Mouse (Mus musculus) gastrocnemius, postnatal 14 days (tissue): Measurements from ENCODE around the gene Plce1. TPM values are rescaled to one million over a fixed set of nuclear protein-coding genes. Genes with fewer than 3 reads are reported as not detected.
"Not testable (repeated sequence)": the region's sequence is repeated elsewhere in the genome, so short reads cannot be mapped to it uniquely, and the experiment has no call there.

ENCODE experiments used
- DNase-seq: peaks from one replicate; pipeline ENCODE4 v3.0.0; 2021; ENCODE audit warnings: mixed read lengths
- intact Hi-C: fragments of 180-260 bp; cut with DNase I; formaldehyde crosslinking; loops from one replicate; pipeline ENCODE4 v1.15.1; 2025; ENCODE audit warnings: low total_unique reads
- total RNA-seq, 2 experiments: library from RNA; stranded (reverse); gene quantifications; 2 replicates each; pipeline ENCODE4 v1.2.3; 2021

The Plce1 gene
- total RNA-seq, 2 experiments from 2014 or later, result 9.6 to 11.0 TPM

DNA sequence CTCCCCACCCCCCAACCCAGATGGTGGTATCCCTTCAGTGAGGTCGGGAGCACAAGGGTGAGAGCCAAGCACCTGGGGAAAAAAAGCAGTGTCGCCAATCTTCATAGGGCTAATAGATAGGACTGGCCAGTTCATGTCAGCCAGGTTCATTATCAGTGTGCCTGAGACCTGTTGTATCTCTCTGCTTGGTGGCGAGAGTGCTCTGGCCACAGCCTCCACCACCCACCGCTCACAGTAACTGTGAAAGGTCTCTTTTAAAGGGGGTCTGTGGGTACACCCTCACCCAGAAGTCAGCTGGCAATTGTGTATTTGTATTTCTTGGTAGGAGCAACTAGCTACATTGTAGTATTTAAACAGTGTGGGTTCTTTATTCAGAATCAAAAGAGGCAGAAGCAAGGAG lies 6.6 kb downstream of the Plce1 start:
- intact Hi-C loops, result no loop called here

DNA sequence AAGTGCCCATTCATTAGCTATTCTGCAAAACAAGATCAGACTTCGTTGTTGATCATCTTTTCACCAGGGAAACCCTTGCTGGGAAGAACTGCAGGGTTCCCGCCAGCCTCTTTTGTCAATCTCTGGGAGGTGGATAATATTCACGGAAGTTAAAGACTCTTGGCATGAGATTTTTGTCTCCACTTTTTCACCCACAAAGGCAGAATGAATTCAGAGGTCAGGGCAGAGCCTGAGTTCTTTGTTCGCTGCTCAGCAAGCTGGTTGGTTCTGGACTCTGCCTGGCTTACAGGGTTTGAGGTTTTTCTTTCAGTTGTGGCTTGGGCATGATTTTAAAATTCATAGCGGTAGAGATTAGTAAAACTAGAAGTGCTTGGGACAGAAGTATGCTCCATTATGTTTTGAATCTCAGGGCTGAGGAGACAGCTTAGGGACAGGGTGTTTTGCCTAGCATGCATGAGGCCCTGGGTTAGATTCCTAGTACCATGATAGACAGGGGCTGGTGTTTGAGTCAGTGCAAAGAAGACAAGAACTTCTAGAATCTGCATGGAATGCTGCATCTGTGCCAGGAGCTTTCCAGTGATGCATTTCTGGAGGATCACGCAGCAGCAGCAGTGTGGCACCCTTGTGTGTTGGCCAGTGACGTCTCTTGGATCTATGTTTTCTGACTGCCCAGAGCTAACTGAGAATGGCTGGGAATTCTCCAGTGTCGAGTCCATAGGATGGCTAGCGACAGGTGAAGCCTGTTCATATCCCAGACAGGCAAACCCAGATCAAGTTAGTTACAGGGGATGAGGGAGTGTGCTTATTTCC lies 7.4 kb downstream of the Plce1 start:
- no peak for DNase-seq
- intact Hi-C loops, result no loop called here

More for the DNA sequence above, 6.6 kb downstream of the Plce1 start:
- no peak for DNase-seq

DNA sequence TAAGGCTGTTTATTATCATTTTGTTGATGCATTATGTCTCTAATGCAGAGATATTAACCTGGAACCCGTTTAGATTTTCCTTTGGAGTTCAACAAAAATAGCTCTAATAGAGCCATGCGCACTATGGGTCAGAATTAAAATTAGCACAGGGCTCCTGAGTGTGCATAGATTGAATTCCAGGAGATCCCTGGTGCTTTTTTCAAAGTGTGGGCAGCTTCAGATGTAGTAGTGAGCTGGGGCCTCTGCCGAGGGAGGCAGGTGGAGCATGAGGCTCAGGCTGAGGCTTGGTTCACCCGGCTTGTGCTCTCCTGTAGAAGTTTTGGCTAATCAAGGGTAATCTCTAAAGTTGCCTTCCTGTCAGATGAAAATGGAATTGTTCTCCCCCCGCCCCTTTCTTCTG lies 17.3 kb downstream of the Plce1 start:
- intact Hi-C loops, result no loop called here
- DNase-seq, result no peak

DNA sequence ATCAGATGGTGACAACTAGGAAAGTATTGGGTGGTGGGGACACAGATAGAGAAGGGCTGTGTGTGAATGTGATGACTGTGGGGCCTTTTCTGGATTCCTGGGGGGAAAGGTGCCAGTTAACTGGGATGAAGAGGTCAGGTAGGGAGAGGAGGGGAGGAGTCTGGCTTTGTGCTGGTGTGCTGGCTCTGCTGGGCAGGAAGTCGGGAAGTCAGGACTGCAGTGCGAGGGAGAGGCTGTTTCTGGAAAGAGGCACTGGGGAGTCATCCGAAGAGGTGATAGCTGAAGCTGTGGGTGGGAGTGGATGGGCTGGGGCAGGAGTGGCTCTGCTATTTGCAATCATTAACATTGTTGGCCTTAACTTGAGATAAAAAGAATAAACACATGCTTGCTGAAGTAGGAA lies 23.7 kb downstream of the Plce1 start:
- intact Hi-C loops, result no loop called here
- no peak for DNase-seq

DNA sequence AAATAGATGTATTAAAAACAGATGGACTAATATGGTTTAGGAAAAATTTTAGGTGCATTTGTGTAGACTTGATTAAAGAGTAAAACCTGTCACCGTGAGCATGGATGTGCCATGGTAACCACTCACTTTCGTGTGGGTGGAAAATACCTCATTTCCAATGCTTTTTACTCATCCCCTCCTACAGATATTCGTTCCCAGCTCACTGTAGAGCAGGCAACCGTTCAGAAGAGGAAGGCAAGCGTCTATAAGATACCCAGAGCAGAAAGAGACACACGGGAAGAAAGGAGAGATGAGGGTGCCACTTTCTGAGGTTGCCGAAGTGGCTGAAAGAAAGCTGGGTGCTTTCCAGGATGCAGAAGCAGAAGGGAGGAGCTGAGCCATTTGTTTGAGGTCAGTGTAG lies 25.2 kb downstream of the Plce1 start:
- intact Hi-C loops, result no loop called here
- no peak for DNase-seq

DNA sequence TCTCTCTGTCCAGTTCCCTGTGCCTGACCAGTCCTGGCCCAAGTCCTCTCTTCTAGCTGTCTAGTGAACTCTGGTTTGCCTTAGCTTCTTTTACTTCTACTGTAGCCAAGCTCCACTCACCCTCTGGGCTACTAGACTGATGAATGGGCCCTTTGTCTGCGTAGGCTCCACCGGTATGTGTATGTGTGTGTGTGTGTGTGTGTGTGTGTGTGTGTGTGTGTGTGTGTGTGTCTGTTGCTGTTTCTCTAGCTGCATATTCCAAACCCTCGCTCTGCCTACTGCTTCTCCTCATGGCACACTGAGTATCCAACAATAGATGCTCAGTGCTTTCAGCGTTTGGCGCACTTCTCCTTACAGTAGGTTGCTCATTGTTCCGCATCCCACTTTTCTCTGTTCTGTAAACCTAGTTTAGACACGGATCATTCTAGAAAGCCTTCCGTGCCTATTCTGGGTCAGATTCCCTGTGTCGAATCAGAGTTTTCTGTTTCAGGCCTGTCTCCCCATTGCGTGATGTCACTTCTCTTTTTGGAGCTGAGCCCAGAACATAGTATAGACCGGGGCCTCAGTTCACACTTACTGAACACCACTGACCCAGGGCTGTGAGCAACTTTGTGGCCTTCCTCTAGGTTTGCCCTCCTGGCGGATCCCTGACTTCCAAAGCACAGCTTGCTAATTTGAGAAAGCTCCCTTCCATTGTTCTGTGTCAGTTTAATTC lies 26.5 kb downstream of the Plce1 start:
- intact Hi-C loops, result no loop called here
- DNase-seq, result no peak

DNA sequence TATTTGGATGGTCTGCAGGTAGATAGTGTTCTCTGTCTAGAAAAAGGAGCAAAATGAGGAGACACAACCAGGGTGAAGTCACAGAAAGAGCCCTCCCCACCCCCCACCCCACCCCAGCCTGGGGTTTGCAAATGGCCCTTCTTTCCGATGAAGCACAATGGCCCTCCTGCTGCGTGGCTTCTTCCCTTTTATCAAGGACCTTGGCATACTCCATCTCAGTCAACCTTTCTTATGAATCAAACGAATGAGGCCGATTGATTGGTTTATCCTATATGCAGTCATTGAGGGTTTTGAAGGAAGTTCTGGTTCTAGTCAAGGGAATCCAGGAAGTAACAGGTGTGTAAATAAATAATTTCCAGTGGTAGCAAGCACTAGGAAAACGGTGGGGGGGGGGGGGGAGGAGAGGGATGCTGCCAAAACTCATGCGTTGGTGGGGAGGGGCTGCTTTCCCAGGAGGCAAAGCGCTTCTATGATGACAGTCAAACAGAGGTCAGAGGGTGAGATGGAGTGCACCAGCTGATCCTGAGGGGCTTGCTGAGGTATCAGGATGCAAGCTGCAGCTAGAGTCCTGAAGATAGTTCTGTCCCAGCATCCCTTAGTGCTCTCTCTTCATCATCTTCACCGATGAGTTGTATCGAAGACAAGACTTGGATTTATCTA lies 27.2 kb downstream of the Plce1 start:
- intact Hi-C loops, result no loop called here
- DNase-seq, result no peak

DNA sequence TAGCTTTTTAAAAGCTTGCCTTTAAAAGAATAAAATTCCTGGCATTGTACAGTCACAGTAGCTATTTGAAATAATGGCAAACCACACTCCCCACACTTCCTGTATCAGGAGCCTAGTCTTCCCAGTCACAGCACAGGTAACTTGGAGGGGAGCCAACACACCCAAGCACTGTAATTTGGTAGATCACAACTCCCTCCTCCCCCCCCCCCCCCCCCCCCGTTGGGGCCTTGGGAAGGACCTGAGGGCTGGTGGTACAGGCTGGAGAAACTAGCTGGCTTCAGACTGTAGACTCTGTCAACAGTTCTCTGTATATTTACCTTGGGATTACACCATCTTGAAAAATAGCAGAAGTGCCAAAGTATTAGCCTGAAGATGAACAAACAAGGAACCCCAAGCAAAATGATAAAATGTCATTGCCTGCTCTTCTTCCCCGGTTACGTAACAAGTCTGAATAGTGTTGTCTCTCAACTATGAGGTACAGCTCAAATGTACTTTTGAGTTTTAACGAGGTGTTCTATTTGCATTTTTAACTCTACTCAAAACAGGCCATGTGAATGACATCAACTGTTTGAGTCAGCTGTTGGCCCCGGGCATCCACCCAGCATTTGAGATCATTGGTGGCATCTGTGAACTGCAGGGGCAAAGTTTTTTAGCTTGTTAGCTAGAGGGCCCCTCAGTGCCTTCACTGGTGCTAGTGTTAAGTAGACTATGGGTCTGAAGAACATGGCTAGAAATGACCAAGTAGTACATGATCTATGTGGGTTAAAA lies 33.7 kb downstream of the Plce1 start:
- intact Hi-C loops, result no loop called here
- DNase-seq, result peak; percentile 17

DNA sequence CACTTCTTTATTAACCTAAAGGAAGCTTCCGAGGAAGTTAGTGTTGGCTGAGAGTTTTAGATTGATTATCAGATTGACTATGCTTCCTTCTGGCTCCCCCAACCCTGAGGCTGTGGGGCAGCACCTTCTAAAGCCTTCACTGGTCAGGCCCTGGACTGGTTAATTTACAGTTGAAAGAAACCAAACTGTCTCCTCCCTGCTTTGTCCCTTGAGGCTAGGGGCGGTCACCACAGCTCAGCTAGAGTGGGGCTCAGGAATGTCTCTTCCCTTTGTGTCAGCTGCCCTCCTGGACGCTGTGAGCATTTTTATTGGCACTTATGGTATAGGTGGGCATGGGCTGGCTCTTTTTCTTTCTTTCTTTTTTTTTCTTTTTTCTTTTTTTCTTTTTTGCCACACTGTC lies 45.9 kb downstream of the Plce1 start:
- intact Hi-C loops, result no loop called here

DNA sequence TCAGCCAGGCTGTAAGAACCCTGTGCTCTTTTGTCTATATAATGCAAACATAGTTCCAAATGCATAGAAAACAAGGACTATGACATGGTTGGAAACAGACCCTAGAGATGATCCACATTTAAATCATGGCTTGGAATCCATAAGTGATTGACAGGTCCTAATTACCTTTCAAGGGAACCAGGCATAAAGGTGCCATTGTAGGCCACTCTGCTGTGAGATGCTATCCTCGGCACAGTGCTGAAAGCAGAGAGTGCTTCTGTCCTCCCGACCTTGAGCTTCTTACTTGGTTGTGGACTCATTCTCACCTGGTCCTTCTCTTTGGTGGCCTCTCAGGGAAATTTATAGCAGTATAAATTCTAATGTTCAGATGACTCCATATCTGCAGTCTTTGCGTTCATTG lies 46.6 kb downstream of the Plce1 start:
- DNase-seq, result no peak
- intact Hi-C loops, result no loop called here

More for the DNA sequence above, 45.9 kb downstream of the Plce1 start:
- DNase-seq, result no peak

DNA sequence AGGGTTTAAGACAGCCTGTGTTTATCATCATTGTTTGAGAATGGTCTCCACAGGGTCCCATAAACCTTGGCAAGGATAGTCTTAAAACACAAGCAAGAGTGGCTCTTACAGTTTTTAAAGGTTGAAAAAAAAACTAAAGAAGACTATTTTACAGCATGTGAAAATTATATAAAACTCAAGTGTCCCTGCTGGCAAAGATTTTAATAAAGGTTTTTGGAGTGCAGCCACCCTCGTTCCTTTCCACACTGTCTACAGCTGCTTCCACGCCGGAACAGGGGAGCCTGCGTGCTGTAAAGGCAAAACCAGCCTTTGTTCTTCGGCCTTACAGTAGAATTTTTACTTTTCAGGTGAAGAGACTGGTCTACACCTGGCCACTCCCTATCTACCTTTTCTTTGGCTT lies 52.3 kb downstream of the Plce1 start:
- intact Hi-C loops, result no loop called here
- DNase-seq, result no peak

DNA sequence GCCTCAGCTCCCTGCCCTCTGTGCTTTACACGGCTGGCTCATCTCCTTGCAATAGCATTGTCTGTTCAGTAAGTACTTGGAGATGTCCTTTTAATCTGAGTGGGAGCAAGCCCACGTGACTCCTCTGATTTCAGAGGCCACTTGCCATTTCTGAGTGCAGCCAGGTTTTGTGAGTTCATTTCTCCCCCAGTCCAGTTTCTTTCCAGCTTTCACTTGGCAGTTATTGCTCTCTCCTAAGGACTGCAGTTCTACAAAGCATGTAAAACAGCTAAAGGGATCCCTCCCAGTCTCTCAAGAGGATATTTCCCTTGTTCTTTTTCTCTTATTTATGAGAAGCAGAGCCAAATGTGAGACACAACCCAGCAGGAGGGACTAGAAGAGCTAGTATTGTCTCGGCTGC lies 58.4 kb downstream of the Plce1 start:
- no peak for DNase-seq

DNA sequence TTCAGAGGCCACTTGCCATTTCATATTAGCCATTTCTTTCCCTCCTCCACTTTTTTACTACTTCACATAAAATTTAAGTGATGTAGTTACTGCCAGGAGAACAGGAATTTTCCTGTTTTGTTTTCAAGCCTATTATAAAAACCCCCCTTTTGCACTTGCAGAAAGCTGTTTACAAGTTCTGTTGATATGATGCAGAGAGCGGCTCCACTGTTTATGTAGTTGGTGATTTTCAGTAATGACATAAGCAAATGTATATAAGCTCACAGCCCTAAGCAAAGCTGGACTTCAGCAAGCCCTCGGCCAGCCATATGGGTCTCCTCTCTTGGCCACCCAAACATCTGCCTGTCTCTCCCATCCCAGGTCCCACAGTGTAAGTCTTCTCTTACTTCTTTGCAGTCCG lies 59.6 kb downstream of the Plce1 start:
- no peak for DNase-seq
- intact Hi-C loops, result no loop called here

More for the DNA sequence above, 58.4 kb downstream of the Plce1 start:
- intact Hi-C loops, result no loop called here

DNA sequence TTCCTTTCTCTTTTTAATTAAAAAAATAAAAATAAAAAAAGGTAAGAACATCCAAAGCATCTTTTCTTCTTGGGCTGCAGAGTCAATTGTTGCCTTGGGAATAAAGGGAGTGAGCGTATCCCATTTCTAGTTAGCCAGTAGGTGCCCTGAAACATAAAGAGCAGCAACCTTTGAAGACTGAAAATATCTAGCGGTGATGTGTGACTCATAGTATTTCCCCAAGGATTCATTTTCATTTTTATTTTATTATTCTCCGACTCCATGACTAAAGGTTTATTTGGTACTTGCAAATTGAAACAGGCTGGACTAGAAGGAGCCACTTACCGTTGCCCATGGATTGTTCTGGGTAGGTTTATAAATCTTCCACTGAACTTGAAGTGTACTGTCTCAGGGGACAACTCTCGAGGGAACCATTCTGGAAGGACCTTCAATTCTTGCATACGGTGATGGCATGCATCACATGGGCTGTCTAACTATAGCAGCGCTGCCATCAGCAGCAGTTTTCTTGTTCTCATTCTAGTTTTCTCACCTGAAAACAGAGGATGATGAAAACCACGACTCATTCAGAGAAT lies 68.7 kb downstream of the Plce1 start:
- no peak for DNase-seq
- intact Hi-C loops, result no loop called here

DNA sequence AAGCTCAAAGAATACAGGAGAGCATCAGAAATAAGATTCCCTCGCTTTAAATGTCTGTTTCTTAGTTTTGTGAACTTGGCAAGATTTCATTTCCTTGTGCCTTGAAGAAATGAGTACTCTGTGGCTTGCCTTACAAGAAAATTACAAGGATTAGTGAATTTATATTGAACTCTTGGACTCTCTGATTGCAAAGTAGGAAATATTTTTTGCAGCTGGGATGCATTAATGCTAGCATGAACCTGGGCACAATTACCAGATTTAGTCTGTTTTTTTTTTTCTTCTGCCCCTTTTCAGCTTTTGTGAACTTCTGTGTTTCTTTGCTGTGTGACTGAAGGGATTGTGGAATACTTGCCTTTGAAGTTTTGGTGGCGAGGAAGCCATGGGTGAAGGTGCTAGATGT lies 72.6 kb downstream of the Plce1 start:
- intact Hi-C loops, result no loop called here
- no peak for DNase-seq

DNA sequence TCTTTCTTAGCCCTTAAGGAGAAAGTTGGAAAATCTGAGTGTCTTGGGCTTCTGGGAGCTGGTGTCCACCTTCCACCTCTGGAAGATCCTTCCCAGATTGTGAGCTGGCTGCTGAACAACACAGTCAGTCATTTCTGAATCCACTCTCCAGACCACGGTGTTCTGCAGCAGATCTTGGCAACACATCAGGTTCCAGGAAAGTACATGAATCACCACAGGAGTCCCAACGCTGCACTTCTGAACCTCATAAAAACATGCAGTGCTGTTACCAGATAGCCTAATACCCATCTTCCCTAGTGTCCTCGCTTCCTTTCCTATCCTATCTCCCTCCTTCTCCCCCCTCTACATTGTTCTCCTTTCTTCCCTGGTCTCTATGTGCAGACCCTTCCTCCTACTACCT lies 74.5 kb downstream of the Plce1 start:
- intact Hi-C loops, result no loop called here
- peak; percentile 20 for DNase-seq

DNA sequence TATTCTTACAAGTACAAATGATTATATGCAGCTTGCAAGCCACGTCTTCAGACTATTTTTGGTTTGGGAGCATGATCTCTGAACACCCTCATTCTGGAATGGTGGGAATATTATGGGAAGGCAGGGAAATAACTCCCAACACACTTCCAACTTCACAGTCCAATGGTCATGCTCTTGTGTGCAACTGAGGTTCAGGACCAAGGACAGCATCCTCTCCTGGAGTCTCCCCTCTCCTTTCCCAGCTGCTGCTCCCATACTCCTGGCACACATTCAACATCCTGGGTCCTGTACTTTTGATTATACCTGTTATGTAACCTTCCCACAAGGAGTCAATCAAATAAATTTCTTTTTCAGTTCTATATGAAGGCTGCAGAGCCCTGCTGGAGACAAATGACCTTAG lies 77.9 kb downstream of the Plce1 start:
- intact Hi-C loops, result no loop called here
- DNase-seq, result no peak

DNA sequence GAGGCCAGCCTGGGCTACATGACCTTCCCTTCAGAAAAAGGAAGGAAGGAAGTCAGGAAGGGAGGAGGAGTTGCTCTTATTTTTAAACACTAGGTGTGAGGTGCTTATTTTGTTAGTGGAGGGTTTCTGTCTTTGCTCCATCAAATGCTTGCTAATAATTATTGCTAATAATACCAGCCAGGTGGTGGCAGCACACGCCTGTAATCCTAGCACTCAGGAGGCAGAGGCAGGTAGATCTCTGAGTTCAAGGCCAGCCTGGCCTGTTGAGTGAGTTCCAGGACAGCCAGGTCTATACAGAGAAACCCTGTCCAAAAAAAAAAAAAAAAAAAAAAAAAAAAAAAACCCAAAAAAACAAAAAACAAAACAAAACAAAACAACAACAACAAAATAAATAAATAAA lies 81.0 kb downstream of the Plce1 start:
- intact Hi-C loops, result loop anchor here (10.0 kb wide), 1 partner anchor 213 kb away; no protein-coding TSS in a partner anchor
- not testable (repeated sequence) for DNase-seq

DNA sequence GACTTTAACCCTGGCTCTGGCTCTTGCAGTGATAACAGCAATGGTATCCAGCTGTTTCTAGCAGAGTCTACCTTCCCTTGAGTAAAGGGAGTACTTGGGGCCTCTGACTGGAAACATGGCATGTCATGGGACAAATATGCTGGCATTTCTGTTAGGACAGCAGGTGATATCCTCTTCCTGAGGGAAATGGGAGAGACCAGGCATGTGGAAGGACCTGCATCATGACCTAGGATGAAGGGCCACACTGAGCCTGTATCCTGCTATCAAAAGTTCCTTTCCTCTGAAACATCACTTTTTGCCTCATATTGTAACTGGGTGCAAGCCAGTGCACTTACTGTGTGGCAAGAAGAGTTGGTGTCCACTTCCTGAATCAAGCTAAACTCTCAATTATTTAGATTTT lies 85.2 kb downstream of the Plce1 start:
- no peak for DNase-seq

More for the DNA sequence above, 85.2 kb downstream of the Plce1 start:
- intact Hi-C loops, result loop anchor here (10.0 kb wide), 1 partner anchor 209 kb away; no protein-coding TSS in a partner anchor
